Mouse (Mus musculus): ENCODE results near the gene Srpk2. TPM values are rescaled to one million over a fixed set of nuclear protein-coding genes. Genes with fewer than 3 reads are reported as not detected.
"Not testable (repeated sequence)": the region's sequence is repeated elsewhere in the genome, so short reads cannot be mapped to it uniquely, and the experiment has no call there.

Gene Srpk2
- polyA plus RNA-seq, 1 experiment from 2014 or later = 96.6 TPM

DNA sequence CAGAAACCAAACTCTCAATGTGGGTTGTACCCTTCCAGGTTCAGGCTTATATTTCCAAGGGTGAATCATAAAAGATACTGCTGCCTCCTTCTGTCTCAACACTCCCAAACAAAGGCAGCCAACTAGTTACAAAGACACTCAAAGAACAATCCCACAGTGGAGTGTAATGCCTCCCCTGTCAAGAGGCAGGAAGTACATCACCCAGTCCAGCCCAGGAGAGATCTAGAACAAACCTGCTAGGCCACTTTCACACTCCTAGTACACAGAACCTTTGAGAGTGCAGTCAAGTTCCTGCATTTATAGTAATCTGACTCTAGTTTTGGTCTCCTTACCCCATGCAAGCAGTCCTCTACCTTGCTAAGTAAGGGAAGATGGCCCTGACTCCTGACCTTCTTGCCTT, 18.5 kb downstream of the Srpk2 start:
- Histone ChIP-seq H3K4me3 (replicated peaks) (no peak overlapping the region), H3K36me3 (no peaks in the 10 kb centered on the region), H3K9ac (replicated peaks) (no peak overlapping the region), H3K4me2 (replicated peaks) (no peak overlapping the region), H3K4me1 (replicated peaks) (no peaks in the 10 kb centered on the region; the same call in 1 of the 2 replicates), H3K27me3 (no peaks in the 10 kb centered on the region), H3K9me3 (no peaks in the 10 kb centered on the region), H3K27ac (no peak overlapping the region)
- ATAC-seq = no peak

DNA sequence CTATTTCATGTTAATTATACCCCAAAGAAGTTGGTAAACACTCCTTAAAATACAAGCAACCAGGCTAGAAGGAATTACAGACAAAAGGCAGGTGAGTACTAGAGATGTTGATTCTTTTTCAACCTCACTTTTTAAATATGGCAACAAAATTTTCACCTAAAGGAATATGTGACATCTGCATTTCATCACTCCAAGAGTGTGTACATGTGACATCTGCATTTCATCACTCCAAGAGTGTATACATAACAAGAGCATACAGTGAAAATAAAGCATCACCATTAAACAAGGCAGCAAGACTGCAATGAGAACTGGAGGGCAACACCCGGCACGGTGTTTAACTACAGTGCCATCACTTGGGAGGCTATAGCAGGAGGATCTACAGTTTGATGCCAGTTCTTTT, 23.2 kb downstream of the Srpk2 start:
- Histone ChIP-seq H3K36me3 (no peaks in the 10 kb centered on the region), H3K4me1 (replicated peaks) (no peaks in the 10 kb centered on the region; the same call in 1 of the 2 replicates), H3K4me2 (replicated peaks) (no peak overlapping the region), H3K9ac (replicated peaks) (no peak overlapping the region), H3K27ac (no peak overlapping the region), H3K9me3 (no peaks in the 10 kb centered on the region), H3K27me3 (no peaks in the 10 kb centered on the region), H3K4me3 (replicated peaks) (no peak overlapping the region)
- no peak for ATAC-seq
- WGBS = 94% methylated on average over 2 of the region's 2 CpGs

DNA sequence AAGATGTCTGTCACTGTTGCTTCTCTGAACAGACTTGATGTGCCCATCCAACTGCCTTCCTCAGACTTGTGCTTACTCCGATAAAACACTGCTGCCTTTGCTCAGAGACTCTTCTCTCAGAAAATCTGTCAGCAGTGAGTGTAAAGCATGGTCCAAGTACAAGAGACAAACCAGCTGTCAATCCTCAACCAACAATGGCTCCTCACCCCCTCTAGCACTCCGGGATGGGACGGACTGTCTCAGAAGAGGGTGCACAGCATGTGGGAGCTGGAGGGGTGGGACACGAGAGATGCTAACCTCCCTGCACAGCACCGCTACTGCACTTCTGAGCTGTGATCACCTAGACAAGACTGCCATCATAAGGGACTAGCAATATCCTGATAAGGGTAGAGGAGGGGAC, 26.4 kb downstream of the Srpk2 start:
- Histone ChIP-seq H3K27ac (no peak overlapping the region), H3K9ac (replicated peaks) (no peak overlapping the region), H3K27me3 (no peaks in the 10 kb centered on the region), H3K36me3 (no peaks in the 10 kb centered on the region), H3K4me2 (replicated peaks) (no peak overlapping the region), H3K4me3 (replicated peaks) (no peak overlapping the region), H3K4me1 (replicated peaks) (no peaks in the 10 kb centered on the region), H3K9me3 (no peaks in the 10 kb centered on the region)
- WGBS = 77% methylated on average over 5 of the region's 5 CpGs
- no peak for ATAC-seq

DNA sequence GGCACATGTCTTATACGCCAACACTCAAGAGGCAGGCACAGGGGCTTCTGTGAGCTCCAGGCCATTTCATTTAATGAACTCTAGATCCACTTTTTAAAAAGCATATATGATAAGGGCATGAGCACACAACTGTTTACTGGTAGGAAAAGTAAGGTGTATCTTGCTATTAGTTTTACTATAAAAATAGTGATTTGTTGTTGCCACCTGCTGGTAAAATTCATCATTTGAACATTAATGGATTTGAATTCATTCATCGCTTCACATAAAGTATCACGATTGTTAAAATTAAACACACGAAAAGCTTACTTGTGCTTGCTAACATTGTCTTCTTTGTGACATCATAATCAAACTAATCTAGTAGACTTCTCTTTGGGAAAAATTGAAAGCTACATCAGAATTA, 27.8 kb downstream of the Srpk2 start:
- no peak for ATAC-seq
- H3K9me3 ChIP-seq = no peaks in the 10 kb centered on the region
- no peak overlapping the region for H3K9ac ChIP-seq (replicated peaks)
- H3K4me1 ChIP-seq (replicated peaks) = no peaks in the 10 kb centered on the region
- no peak overlapping the region for H3K27ac ChIP-seq
- no peak overlapping the region for H3K4me3 ChIP-seq (replicated peaks)
- WGBS = 96% methylated on average over 4 of the region's 4 CpGs
- H3K36me3 ChIP-seq = no peaks in the 10 kb centered on the region
- H3K27me3 ChIP-seq = no peaks in the 10 kb centered on the region
- no peak overlapping the region for H3K4me2 ChIP-seq (replicated peaks)

DNA sequence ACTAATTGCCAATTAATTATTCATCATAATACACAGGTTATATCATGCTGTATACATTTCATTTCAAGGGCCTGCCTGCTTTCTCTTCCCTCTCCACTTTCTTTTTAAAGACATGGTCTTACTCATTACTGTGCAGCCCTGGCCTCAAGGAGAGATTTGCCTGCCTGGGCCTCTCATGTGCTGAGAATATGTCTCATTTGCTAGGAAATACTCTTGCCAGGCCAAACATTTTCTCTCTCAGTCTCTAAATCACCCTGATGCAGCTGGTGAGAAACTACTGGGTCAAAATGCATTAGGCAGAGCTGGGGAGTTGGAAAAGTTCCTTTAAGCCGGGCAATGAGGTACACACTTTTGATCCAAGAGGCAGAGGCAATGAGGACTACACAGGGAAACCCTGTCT, 29.4 kb downstream of the Srpk2 start:
- no peak for ATAC-seq
- H3K27ac ChIP-seq = no peak overlapping the region
- no peaks in the 10 kb centered on the region for H3K27me3 ChIP-seq
- H3K36me3 ChIP-seq = no peaks in the 10 kb centered on the region
- no peak overlapping the region for H3K4me2 ChIP-seq (replicated peaks)
- no peaks in the 10 kb centered on the region for H3K9me3 ChIP-seq
- H3K4me1 ChIP-seq (replicated peaks) = no peaks in the 10 kb centered on the region
- no peak overlapping the region for H3K4me3 ChIP-seq (replicated peaks)
- 87% methylated on average over 1 of the region's 1 CpGs for WGBS
- no peak overlapping the region for H3K9ac ChIP-seq (replicated peaks)

DNA sequence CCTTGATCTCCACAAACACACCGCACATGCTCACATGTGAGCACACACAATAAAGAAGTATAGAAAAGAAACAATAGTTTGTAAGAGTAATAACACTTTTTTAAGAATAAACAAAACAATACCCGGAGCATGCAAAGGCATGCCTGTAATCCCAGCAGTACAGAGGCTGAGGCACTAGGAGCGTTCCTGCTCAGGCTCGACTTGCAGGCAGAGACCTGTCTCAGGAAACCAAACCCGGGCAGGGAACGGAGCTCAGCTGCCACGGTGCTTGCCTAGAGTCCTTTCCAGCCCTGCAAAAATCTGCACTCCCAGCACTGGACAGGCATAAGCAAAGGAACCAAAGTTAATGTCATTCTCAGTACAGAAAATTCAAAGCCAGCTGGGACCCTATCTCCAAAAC, 32.1 kb downstream of the Srpk2 start:
- H3K9ac ChIP-seq (replicated peaks) = no peak overlapping the region
- no peak overlapping the region for H3K27ac ChIP-seq
- H3K9me3 ChIP-seq = no peaks in the 10 kb centered on the region
- H3K4me3 ChIP-seq (replicated peaks) = no peak overlapping the region
- ATAC-seq = no peak
- H3K4me2 ChIP-seq (replicated peaks) = no peak overlapping the region
- WGBS = 89% methylated on average over 7 of the region's 7 CpGs
- H3K4me1 ChIP-seq (replicated peaks) = no peaks in the 10 kb centered on the region
- H3K36me3 ChIP-seq = no peaks in the 10 kb centered on the region
- no peaks in the 10 kb centered on the region for H3K27me3 ChIP-seq

DNA sequence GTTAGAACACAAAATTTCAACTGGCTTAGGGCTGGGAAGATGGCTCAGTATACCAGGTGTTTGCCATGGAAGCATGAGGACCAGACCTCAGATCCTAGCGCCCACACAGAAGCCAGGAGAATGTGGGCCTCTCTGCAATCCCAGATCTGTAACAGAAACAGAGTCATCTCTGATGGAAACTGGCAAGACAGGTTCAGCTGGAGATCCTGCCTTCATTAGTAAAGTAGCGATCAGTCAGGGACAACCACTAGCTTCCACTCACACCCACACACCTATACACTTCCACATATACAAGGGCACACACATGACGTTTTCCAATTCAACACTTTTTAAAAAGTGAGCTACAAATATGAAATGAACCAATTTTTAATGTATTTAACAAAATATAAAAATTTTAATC, 32.6 kb downstream of the Srpk2 start:
- Histone ChIP-seq H3K4me3 (replicated peaks) (no peak overlapping the region), H3K4me1 (replicated peaks) (no peaks in the 10 kb centered on the region), H3K36me3 (no peaks in the 10 kb centered on the region), H3K9me3 (no peaks in the 10 kb centered on the region), H3K27me3 (no peaks in the 10 kb centered on the region), H3K27ac (no peak overlapping the region), H3K9ac (replicated peaks) (no peak overlapping the region), H3K4me2 (replicated peaks) (no peak overlapping the region)
- WGBS = 94% methylated on average over 3 of the region's 3 CpGs
- no peak for ATAC-seq

DNA sequence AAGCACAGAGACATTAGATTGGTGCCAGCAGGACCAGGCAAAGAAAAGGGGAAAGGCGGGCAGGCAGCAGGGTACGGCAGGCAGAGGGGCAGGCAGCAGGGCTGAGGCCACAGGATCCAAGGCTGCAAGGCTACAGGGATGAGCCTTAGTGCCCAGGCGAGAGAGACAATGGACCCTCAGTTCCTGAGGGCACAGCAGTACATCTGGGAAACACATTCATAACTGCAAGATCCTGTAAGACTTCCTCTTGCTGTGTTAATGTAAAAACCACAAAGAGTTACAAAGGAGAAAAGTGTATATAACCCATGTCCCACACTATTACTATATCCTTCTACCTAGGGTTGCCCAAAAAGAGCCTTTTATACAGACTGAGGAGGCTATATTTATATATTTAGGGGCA, 33.9 kb downstream of the Srpk2 start:
- H3K4me2 ChIP-seq (replicated peaks) = no peak overlapping the region
- no peak for ATAC-seq
- H3K4me1 ChIP-seq (replicated peaks) = no peaks in the 10 kb centered on the region
- H3K27ac ChIP-seq = no peak overlapping the region
- H3K4me3 ChIP-seq (replicated peaks) = no peak overlapping the region
- no peaks in the 10 kb centered on the region for H3K27me3 ChIP-seq
- H3K36me3 ChIP-seq = no peaks in the 10 kb centered on the region
- WGBS = 92% methylated on average over 3 of the region's 3 CpGs
- H3K9ac ChIP-seq (replicated peaks) = no peak overlapping the region
- H3K9me3 ChIP-seq = no peaks in the 10 kb centered on the region

DNA sequence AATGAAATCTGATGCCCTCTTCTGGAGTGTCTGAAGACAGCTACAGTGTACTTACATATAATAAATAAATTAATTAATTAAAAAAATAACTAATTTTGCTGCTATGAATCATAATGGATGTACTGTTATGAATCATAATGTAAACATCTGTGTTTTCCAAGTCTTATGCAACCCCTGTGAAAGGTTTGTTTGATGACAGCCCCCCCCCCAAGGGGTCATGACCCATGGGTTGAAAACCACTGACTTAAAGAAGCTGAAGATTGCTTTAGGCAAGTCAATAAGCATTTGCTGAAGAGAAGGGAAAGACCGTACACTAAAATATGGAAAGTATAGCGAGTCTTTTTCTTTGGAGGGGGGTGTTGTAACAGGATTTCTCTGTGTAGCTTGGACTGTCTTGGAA, 35.2 kb downstream of the Srpk2 start:
- Histone ChIP-seq H3K9ac (replicated peaks) (no peak overlapping the region), H3K9me3 (no peaks in the 10 kb centered on the region), H3K27me3 (no peaks in the 10 kb centered on the region), H3K27ac (no peak overlapping the region), H3K36me3 (no peaks in the 10 kb centered on the region), H3K4me2 (replicated peaks) (no peak overlapping the region), H3K4me1 (replicated peaks) (no peaks in the 10 kb centered on the region), H3K4me3 (replicated peaks) (no peak overlapping the region)
- ATAC-seq = no peak
- WGBS = 90% methylated on average over 2 of the region's 2 CpGs

DNA sequence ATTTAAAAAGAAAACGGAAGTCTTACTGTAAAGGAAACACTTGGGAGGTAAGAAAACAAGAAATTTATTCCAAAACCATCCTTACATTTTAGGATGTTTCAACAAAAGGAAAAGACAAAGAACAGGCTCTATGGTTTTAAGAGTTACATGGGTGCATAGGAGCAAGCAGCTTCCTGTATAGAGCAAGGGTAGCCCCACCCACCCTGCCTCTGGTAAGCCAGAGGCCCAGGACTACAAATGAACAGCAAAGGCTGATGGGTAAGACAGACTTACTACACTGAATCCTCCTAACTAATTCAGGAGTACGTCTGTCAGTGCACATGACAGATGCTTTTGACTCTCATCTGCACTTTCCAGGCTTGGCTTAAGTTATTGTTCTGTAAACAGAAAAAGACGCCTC, 38.7 kb downstream of the Srpk2 start:
- no peak overlapping the region for H3K27ac ChIP-seq
- H3K4me3 ChIP-seq (replicated peaks) = no peak overlapping the region
- WGBS = 78% methylated on average over 3 of the region's 3 CpGs
- H3K27me3 ChIP-seq = no peaks in the 10 kb centered on the region
- no peaks in the 10 kb centered on the region for H3K4me1 ChIP-seq (replicated peaks)
- no peak overlapping the region for H3K4me2 ChIP-seq (replicated peaks)
- no peak for ATAC-seq
- H3K9ac ChIP-seq (replicated peaks) = no peak overlapping the region
- no peaks in the 10 kb centered on the region for H3K36me3 ChIP-seq
- H3K9me3 ChIP-seq = no peaks in the 10 kb centered on the region

DNA sequence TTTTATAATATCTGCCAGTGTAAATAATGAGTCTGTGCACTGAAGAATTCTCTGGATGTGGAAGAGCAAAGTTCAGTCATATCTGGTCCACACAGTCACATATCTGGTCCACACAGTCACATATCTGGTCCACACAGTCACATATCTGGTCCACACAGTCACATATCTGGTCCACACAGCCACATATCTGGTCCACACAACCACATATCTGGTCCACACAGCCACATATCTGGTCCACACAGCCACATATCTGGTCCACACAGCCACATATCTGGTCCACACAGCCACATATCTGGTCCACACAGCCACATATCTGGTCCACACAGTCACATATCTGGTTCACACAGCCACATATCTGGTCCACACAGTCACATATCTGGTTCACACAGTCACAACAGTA, 45.2 kb downstream of the Srpk2 start:
- not testable (repeated sequence) for H3K9me3 ChIP-seq; H3K36me3 ChIP-seq; H3K27ac ChIP-seq; H3K4me1 ChIP-seq (replicated peaks); H3K4me3 ChIP-seq (replicated peaks); ATAC-seq; H3K27me3 ChIP-seq; H3K4me2 ChIP-seq (replicated peaks); H3K9ac ChIP-seq (replicated peaks)

DNA sequence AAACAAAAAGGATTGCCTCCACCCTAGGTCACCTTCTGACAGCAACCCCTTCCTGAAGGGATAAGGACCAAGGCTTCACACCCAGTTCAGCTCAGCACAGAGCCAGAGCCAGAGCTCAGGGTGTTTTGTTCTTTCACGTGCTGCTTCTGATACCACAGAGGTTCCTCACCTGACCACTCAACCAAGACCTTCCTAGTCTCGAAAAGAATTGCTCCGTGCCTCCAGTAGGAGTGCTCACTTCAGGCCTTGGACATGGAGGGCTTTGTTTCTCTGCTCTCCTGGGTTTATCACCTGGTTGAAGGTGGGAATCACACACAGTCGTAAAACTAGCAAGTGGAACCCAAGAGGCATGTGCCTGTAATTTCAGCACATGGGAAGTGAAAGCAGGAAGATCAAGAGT, 46.4 kb downstream of the Srpk2 start:
- Histone ChIP-seq H3K27me3 (no peaks in the 10 kb centered on the region), H3K9me3 (no peaks in the 10 kb centered on the region), H3K4me2 (replicated peaks) (no peak overlapping the region), H3K9ac (replicated peaks) (no peak overlapping the region), H3K27ac (no peak overlapping the region), H3K4me3 (replicated peaks) (no peak overlapping the region), H3K36me3 (no peaks in the 10 kb centered on the region), H3K4me1 (replicated peaks) (no peaks in the 10 kb centered on the region)
- 77% methylated on average over 4 of the region's 4 CpGs for WGBS
- ATAC-seq = no peak

DNA sequence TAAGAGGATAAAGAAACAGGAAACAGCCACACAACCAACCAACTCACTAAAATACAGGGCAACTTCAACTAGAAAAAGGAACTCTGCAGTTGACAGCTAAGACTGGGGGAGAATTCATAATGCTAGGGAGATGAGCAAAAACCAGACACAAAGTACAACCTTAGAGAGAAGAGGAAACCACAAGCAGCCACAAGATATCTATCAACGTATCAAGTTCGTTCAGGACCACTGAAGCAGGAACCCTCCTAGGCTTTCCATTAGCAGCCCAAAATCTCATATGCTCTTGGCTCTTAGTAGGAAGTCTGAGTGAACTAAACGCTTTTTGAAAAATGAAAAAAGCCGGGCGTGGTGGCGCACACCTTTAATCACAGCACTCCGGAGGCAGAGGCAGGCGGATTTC, 47.1 kb downstream of the Srpk2 start:
- no peak overlapping the region for H3K9ac ChIP-seq (replicated peaks)
- no peak overlapping the region for H3K4me3 ChIP-seq (replicated peaks)
- H3K4me1 ChIP-seq (replicated peaks) = no peaks in the 10 kb centered on the region
- no peaks in the 10 kb centered on the region for H3K27me3 ChIP-seq
- WGBS = 98% methylated on average over 8 of the region's 8 CpGs
- H3K9me3 ChIP-seq = no peaks in the 10 kb centered on the region
- no peak overlapping the region for H3K4me2 ChIP-seq (replicated peaks)
- H3K36me3 ChIP-seq = no peaks in the 10 kb centered on the region
- ATAC-seq = no peak
- no peak overlapping the region for H3K27ac ChIP-seq

DNA sequence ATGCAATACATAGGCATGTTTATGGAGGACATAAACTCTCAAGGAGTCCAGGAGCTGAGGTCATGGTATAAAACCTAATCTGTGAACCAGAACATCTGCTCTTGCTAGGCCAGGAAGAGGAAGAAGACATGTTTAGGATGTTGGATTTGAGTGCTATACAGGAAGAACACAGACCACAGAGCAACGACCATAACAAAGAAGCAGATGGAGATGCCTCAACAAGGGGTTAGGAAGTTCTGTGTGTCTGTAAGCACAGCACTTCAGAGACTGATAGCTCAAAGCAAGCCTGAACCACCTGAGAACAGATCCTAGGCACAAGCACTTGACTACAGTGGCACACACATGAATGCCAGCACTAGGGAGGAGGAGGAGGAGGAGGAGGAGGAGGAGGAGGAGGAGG, 52.9 kb downstream of the Srpk2 start:
- H3K27ac ChIP-seq = no peak overlapping the region
- no peaks in the 10 kb centered on the region for H3K9me3 ChIP-seq
- H3K36me3 ChIP-seq = no peaks in the 10 kb centered on the region
- no peaks in the 10 kb centered on the region for H3K4me1 ChIP-seq (replicated peaks)
- H3K27me3 ChIP-seq = no peaks in the 10 kb centered on the region
- no peak overlapping the region for H3K9ac ChIP-seq (replicated peaks)
- no peak overlapping the region for H3K4me3 ChIP-seq (replicated peaks)
- WGBS = 65% methylated on average over 1 of the region's 1 CpGs
- ATAC-seq = no peak
- no peak overlapping the region for H3K4me2 ChIP-seq (replicated peaks)

All from midbrain, embryonic 13.5 days (tissue).